Mouse (Mus musculus): ENCODE measurements around the gene Antxr2.

DNA sequence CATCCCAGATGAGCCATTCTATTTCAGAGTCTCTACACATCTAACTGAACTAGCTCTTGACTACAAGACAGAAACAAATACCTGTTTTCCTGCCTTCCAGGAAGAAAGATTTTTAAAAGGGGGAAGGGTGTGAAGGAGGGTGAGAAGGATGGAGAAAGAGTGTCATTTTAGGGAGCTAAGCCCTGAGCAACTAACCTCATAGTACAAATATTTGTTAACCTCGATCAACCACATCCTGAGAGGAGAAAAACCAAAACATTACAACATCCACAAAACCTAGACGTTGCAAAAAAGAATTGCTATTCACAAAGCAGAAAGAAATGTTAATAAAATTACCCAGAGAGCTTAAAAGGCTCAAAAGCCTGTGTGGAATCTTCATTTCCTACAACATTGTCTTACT, 66.4 kb downstream of the Antxr2 start:
- TF ChIP-seq E2F4 (IDR thresholded peaks at IDR 0.05; ENCODE audit: insufficient read depth) (no peak), MYOG (IDR thresholded peaks at IDR 0.05; ENCODE audit: control insufficient read depth in 1 of 3, insufficient read depth in 1 of 3, insufficient read length in 2 of 3, low read depth in 2 of 3) (no peak), POLR2A (IDR thresholded peaks at IDR 0.05; ENCODE audit: insufficient read length, low read depth) (no peak), MYOD1 (IDR thresholded peaks at IDR 0.05; ENCODE audit: control insufficient read depth in 1 of 3, insufficient read length in 2 of 3, low read depth in 2 of 3) (no peak), MAX (IDR thresholded peaks at IDR 0.05; ENCODE audit: low read depth) (no peak), SRF (IDR thresholded peaks at IDR 0.05; ENCODE audit: control insufficient read depth, insufficient read length, low read depth) (no peak)
